ENCODE assay signal across 31 mouse cellular contexts in the genomic region with DNA sequence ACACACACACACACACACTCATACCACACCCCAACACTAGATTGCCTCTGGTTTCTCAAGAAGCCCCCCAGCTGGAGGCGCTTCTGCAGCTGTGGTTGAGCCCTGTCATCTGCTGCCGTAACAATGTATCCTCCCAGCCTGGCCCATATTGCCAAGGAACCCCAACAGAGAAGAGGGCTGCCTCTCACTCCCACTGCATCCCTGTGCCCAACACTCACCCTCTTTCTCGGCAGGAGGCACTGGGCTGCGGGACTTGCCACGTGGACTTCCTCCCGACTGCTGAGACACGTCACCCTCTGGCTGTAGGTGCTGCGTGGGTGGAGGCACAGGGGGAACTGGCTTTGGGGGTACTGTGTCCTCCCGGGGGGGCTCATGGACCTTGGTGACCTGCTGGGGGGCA. TPM values are rescaled to one million over a fixed set of nuclear protein-coding genes. Genes with fewer than 3 reads are reported as not detected.
DNase-seq lines count a peak whose midpoint lies in the region; ATAC-seq and TF ChIP-seq lines count a peak whose summit lies in the region.
"Had no signal": no experiment of that assay in that cellular context is flagged by ENCODE, and none has a peak within 500 bp of the region (broad histone marks: within the 10 kb centered on the region; RNA-seq: fewer than 3 reads in every experiment).

No protein-coding gene starts in this region.

- H3K36me3 ChIP-seq in stomach, embryonic 15.5 days: peaks cover 59% of the 10 kb centered on the region
- H3K36me3 ChIP-seq in stomach, postnatal 0 days (ENCODE audit: control insufficient read depth, insufficient read depth, low read length): peaks cover 38% of the 10 kb centered on the region

- no peak for TF ChIP-seq CTCF in gastrocnemius, adult 2 months (IDR thresholded peaks at IDR 0.05)
- no peak for TF ChIP-seq CTCF in stomach, postnatal 0 days (IDR thresholded peaks at IDR 0.05; ENCODE audit: low read depth)

- no peaks in the 10 kb centered on the region for H3K27me3 ChIP-seq in stomach, embryonic 15.5 days (replicated peaks)
- no peaks in the 10 kb centered on the region for H3K27me3 ChIP-seq in stomach, postnatal 0 days (ENCODE audit: control insufficient read depth, insufficient read depth, low read length)
- H3K27me3 ChIP-seq: heart, embryonic 12.5 days; hindbrain, embryonic 13.5 days; limb, embryonic 12.5 days; liver, embryonic 12.5 days; midbrain, embryonic 15.5 days; neural tube, embryonic 15.5 days; Patski had no signal

- TF ChIP-seq EP300 in stomach, postnatal 0 days (optimal IDR thresholded peaks at IDR 0.05): no peak

- H3K9ac ChIP-seq in stomach, embryonic 15.5 days: no peak overlapping the region
- no peak overlapping the region for H3K9ac ChIP-seq in stomach, postnatal 0 days (ENCODE audit: low read length)
- H3K9ac ChIP-seq: heart, embryonic 12.5 days; hindbrain, embryonic 13.5 days; limb, embryonic 12.5 days; liver, embryonic 12.5 days; liver, postnatal 0 days; midbrain, embryonic 15.5 days; neural tube, embryonic 15.5 days had no signal

- no peak for ATAC-seq in stomach, embryonic 15.5 days (ENCODE audit: insufficient read depth, low FRiP score, low read depth)
- no peak for ATAC-seq in stomach, postnatal 0 days (ENCODE audit: low FRiP score, low TSS enrichment)
- ATAC-seq: forebrain, embryonic 16.5 days; intestine, embryonic 16.5 days; liver, embryonic 12.5 days; liver, postnatal 0 days; midbrain, embryonic 15.5 days; Patski had no signal

- no peak overlapping the region for H3K4me3 ChIP-seq in gastrocnemius, adult 2 months
- H3K4me3 ChIP-seq in stomach, embryonic 15.5 days (replicated peaks): no peak overlapping the region
- no peak overlapping the region for H3K4me3 ChIP-seq in stomach, postnatal 0 days (ENCODE audit: low read depth, low read length)
- H3K4me3 ChIP-seq: heart, embryonic 12.5 days; hindbrain, embryonic 13.5 days; limb, embryonic 12.5 days; liver, embryonic 12.5 days; midbrain, embryonic 10.5 days; midbrain, embryonic 15.5 days; neural tube, embryonic 15.5 days had no signal

- 84% methylated on average over 9 of the region's 9 CpGs for WGBS in stomach, embryonic 15.5 days
- WGBS in stomach, postnatal 0 days: 79% methylated on average over 9 of the region's 9 CpGs

- H3K4me2 ChIP-seq in stomach, embryonic 15.5 days: no peak overlapping the region
- no peak overlapping the region for H3K4me2 ChIP-seq in stomach, postnatal 0 days (replicated peaks; ENCODE audit: low read depth)
- H3K4me2 ChIP-seq: heart, embryonic 12.5 days; hindbrain, embryonic 13.5 days; limb, embryonic 12.5 days; liver, embryonic 12.5 days; midbrain, embryonic 15.5 days; neural tube, embryonic 15.5 days had no signal

- no peak for DNase-seq in gastrocnemius, adult 2 months
- no peak for DNase-seq in gastrocnemius, postnatal 4 days (ENCODE audit: low spot score in 2 of 2)
- peak; percentile 31 to 66 for DNase-seq in left cerebral cortex, postnatal 36 days (ENCODE audit: low spot score in 2 of 2)
- DNase-seq in left cerebral cortex, postnatal 10 days (ENCODE audit: extremely low spot score in 1 of 2, low spot score in 2 of 2): no peak
- DNase-seq in stomach, postnatal 0 days (ENCODE audit: low spot score): no peak
- DNase-seq in spleen, postnatal 36 days (ENCODE audit: low spot score in 2 of 2): no peak
- DNase-seq: adrenal gland, postnatal 10 days; cerebellum, adult 11 months; cerebellum, adult 9-10 months; cerebellum, postnatal 36 days; gastrocnemius, postnatal 14 days; heart, adult 11 months; heart, postnatal 4 days; kidney, adult 9 months; kidney, postnatal 14 days; liver, postnatal 0 days; lung, postnatal 14 days; right cerebral cortex, postnatal 4 days had no signal

- H3K4me1 ChIP-seq in stomach, embryonic 15.5 days: peaks cover 14% of the 10 kb centered on the region; the same call in 1 of the 2 replicates
- no peaks in the 10 kb centered on the region for H3K4me1 ChIP-seq in stomach, postnatal 0 days (replicated peaks; ENCODE audit: control insufficient read depth, insufficient read depth)

- H3K9me3 ChIP-seq in stomach, embryonic 15.5 days: no peaks in the 10 kb centered on the region
- H3K9me3 ChIP-seq in stomach, postnatal 0 days (ENCODE audit: control insufficient read depth, low read length): no peaks in the 10 kb centered on the region
- H3K9me3 ChIP-seq: heart, embryonic 12.5 days; hindbrain, embryonic 13.5 days; limb, embryonic 12.5 days; liver, embryonic 12.5 days; midbrain, embryonic 10.5 days; midbrain, embryonic 15.5 days; neural tube, embryonic 15.5 days had no signal

- intact Hi-C loops in gastrocnemius, adult 2 months (cut with DNase I): no loop called here
- intact Hi-C loops in left cerebral cortex, postnatal 36 days (cut with DNase I): no loop called here
- intact Hi-C loops in left cerebral cortex, postnatal 10 days (cut with DNase I): no loop called here

- 0 out of 2 replicates have a peak overlapping the region, but pooled peaks have one; percentile 8 for H3K27ac ChIP-seq in gastrocnemius, adult 2 months
- H3K27ac ChIP-seq in stomach, embryonic 15.5 days: peak overlapping the region; percentile 4; the same call in 1 of the 2 replicates
- no peak overlapping the region for H3K27ac ChIP-seq in stomach, postnatal 0 days (replicated peaks)
- H3K27ac ChIP-seq: hindbrain, embryonic 13.5 days; limb, embryonic 12.5 days; liver, embryonic 12.5 days; midbrain, embryonic 15.5 days; neural tube, embryonic 15.5 days had no signal

RNA-seq across cellular contexts. Expression of a gene that starts 38.6 kb away (rescaled TPM):
- not detected for total RNA-seq in gastrocnemius, adult 2 months (2021)
- 1 to 10 TPM; 2.0 to 2.3 TPM for total RNA-seq in gastrocnemius, postnatal 4 days (2021)
- total RNA-seq in left cerebral cortex, postnatal 36 days (2021): 1 to 10 TPM in 1 of 2 experiments, under 1 TPM in 1; 0.44 to 2.5 TPM
- total RNA-seq in left cerebral cortex, postnatal 10 days (2021): 1 to 10 TPM; 1.4 to 1.5 TPM
- polyA plus RNA-seq in stomach, embryonic 15.5 days (2015; fragmentation: Nextera tagmentation; extraction: Ambion mirVana): 3.6 and 4.4 TPM in 2 replicates
- 1.8 and 2.3 TPM in 2 replicates for polyA plus RNA-seq in stomach, postnatal 0 days (2015; fragmentation: Nextera tagmentation; extraction: Ambion mirVana)
- total RNA-seq: megakaryocyte progenitor cell, adult 5-6 weeks; MEL had no signal

Comparison
In these comparisons a context has a peak if more than half of its experiments do, and no peak if none do; other contexts are left out.
1. DNase-seq: peak in left cerebral cortex, postnatal 36 days (2 of 2); none in gastrocnemius, adult 2 months (single experiment), gastrocnemius, postnatal 4 days (0 of 2), left cerebral cortex, postnatal 10 days (0 of 2), stomach, postnatal 0 days (single experiment) and spleen, postnatal 36 days (0 of 2).